Mouse (Mus musculus) hindbrain, embryonic 11.5 days (tissue): ENCODE measurements around the gene Nme2. TPM values are rescaled to one million over a fixed set of nuclear protein-coding genes. Genes with fewer than 3 reads are reported as not detected.

ENCODE experiments used
- ATAC-seq: fragments of 200-750 bp; cut with Nextera tagmentation; 2 replicates; pipeline ENCODE4 v1.8.0; 2017; ENCODE audit warnings: mild to moderate bottlenecking, moderate TSS enrichment, moderate library complexity; ENCODE audit not compliant: low FRiP score
- DNase-seq: peaks from one replicate; pipeline ENCODE4 v3.0.0-alpha.2; 2015; ENCODE audit warnings: low spot score
- H3K27ac ChIP-seq: fragments of 300-500 bp; sonication (generic); 2 replicates; pipeline ENCODE4 v1.5.1; 2014; ENCODE audit warnings: mild to moderate bottlenecking, low read depth, low read length
- H3K27me3 ChIP-seq: fragments of 300-500 bp; sonication (generic); 2 replicates; pipeline ENCODE4 v1.6.1; 2014; ENCODE audit warnings: mild to moderate bottlenecking, low read length, moderate library complexity, mixed read lengths; ENCODE audit not compliant: control insufficient read depth, insufficient read depth
- H3K36me3 ChIP-seq: fragments of 300-500 bp; sonication (generic); 2 replicates; pipeline ENCODE4 v1.6.1; 2014; ENCODE audit warnings: mild to moderate bottlenecking, low read length, moderate library complexity, mixed read lengths; ENCODE audit not compliant: control insufficient read depth, insufficient read depth
- H3K4me1 ChIP-seq: fragments of 300-500 bp; sonication (generic); replicated peaks from 2 replicates; pipeline ENCODE4 v1.6.1; 2014; ENCODE audit warnings: low read length, mixed read lengths; ENCODE audit not compliant: control insufficient read depth, insufficient read depth
- H3K4me2 ChIP-seq: fragments of 300-500 bp; sonication (generic); replicated peaks from 2 replicates; pipeline ENCODE4 v1.6.1; 2014; ENCODE audit warnings: mild to moderate bottlenecking, low read depth, low read length
- H3K4me3 ChIP-seq: fragments of 300-500 bp; sonication (generic); 2 replicates; pipeline ENCODE4 v1.5.1; 2014; ENCODE audit warnings: low read depth, low read length
- H3K9ac ChIP-seq: fragments of 300-500 bp; sonication (generic); 2 replicates; pipeline ENCODE4 v1.6.1; 2014; ENCODE audit warnings: low read depth, low read length
- H3K9me3 ChIP-seq: fragments of 300-500 bp; sonication (generic); 2 replicates; pipeline ENCODE4 v1.6.1; 2016; ENCODE audit warnings: low read length; ENCODE audit not compliant: control insufficient read depth
- WGBS: fragments of 180-500 bp; shearing (Covaris S2); extraction: QIAGEN DNeasy Blood & Tissue Kit; methylation state at CpG from one replicate; pipeline ENCODE4 v1.1.7; 2014; 5-methylcytosine and 5-hydroxymethylcytosine counted together
- polyA plus RNA-seq: library from polyadenylated mRNA; unstranded; fragments of >200 nt; fragmentation: Nextera tagmentation; extraction: Ambion mirVana; gene quantifications from 2 replicates; pipeline ENCODE4 v1.2.1, GENCODE M21; 2014

Nme2 gene
- 140 and 142 TPM in 2 replicates for polyA plus RNA-seq

GRCm38 (mm10) chr11:93956159-93956558, at the start of gene Nme2:
Nme2 (minus strand) TSS chr11:93956259.
- Histone ChIP-seq H3K27me3 (no peaks in the 10 kb centered on the region), H3K9me3 (no peaks in the 10 kb centered on the region), H3K36me3 (peaks cover 10% of the 10 kb centered on the region), H3K4me1 (peaks cover 3% of the 10 kb centered on the region; the same call in 1 of the 2 replicates), H3K9ac (peak within 1 kb of the TSS; percentile 73), H3K27ac (peak within 1 kb of the TSS; percentile 80), H3K4me3 (peak within 1 kb of the TSS; percentile 62), H3K4me2 (peak within 1 kb of the TSS; percentile 81)
- DNase-seq (no peak), ATAC-seq (peak; percentile 41)
- 6% methylated on average over 6 of the region's 6 CpGs for WGBS

- Histone ChIP-seq H3K36me3 (no peaks in the 10 kb centered on the region), H3K9me3 (no peaks in the 10 kb centered on the region), H3K4me1 (no peaks in the 10 kb centered on the region), H3K9ac (no peak overlapping the region), H3K27ac (no peak overlapping the region), H3K4me3 (no peak overlapping the region), H3K27me3 (no peaks in the 10 kb centered on the region), H3K4me2 (no peak overlapping the region)
- WGBS: 96% methylated on average over 2 of the region's 2 CpGs
- DNase-seq: no peak
- no peak for ATAC-seq
Measured at GRCm38 (mm10) chr11:94003346-94003745, 47.3 kb upstream of the Nme2 start.

GRCm38 (mm10) chr11:93999276-93999675, 43.2 kb upstream of the Nme2 start:
- DNase-seq (no peak), ATAC-seq (no peak)
- Histone ChIP-seq H3K36me3 (no peaks in the 10 kb centered on the region), H3K4me2 (no peak overlapping the region), H3K4me3 (no peak overlapping the region), H3K27me3 (no peaks in the 10 kb centered on the region), H3K27ac (no peak overlapping the region), H3K9me3 (no peaks in the 10 kb centered on the region), H3K4me1 (peaks cover 6% of the 10 kb centered on the region), H3K9ac (no peak overlapping the region)

GRCm38 (mm10) chr11:93997141-93997775, 41.2 kb upstream of the Nme2 start:
- Histone ChIP-seq H3K27me3 (no peaks in the 10 kb centered on the region), H3K9ac (peak overlapping the region; percentile 27; the same call in 1 of the 2 replicates), H3K4me2 (peak overlapping the region; percentile 76), H3K4me1 (peaks cover 6% of the 10 kb centered on the region), H3K36me3 (no peaks in the 10 kb centered on the region), H3K9me3 (no peaks in the 10 kb centered on the region), H3K27ac (no peak overlapping the region), H3K4me3 (peak overlapping the region; percentile 88)
- 37% methylated on average over 13 of the region's 13 CpGs for WGBS
- ATAC-seq (no peak), DNase-seq (peak; percentile 4)

GRCm38 (mm10) chr11:93996306-93997140, 40.5 kb upstream of the Nme2 start:
- H3K4me2 ChIP-seq: peak overlapping the region; percentile 76

GRCm38 (mm10) chr11:93995720-93996305, 39.8 kb upstream of the Nme2 start, which contains the start of gene Spag9:
Spag9 (plus strand) TSS chr11:93996091.
- H3K27me3 ChIP-seq: no peaks in the 10 kb centered on the region
- H3K9me3 ChIP-seq: no peaks in the 10 kb centered on the region
- DNase-seq (peak; percentile 99), ATAC-seq (peak; percentile 93)
- no peaks in the 10 kb centered on the region for H3K36me3 ChIP-seq
- peak within 1 kb of the TSS; percentile 88 for H3K4me3 ChIP-seq
- peak within 1 kb of the TSS; percentile 80 for H3K9ac ChIP-seq
- peak within 1 kb of the TSS; percentile 76 for H3K4me2 ChIP-seq
- WGBS: under 1% methylated on average over 47 of the region's 70 CpGs
- peaks cover 6% of the 10 kb centered on the region for H3K4me1 ChIP-seq
- H3K27ac ChIP-seq: peak within 1 kb of the TSS; percentile 90

More at GRCm38 (mm10) chr11:93996306-93997140, 40.5 kb upstream of the Nme2 start:
- under 1% methylated on average over 58 of the region's 58 CpGs for WGBS
- peak overlapping the region; percentile 90 for H3K27ac ChIP-seq
- H3K9me3 ChIP-seq: no peaks in the 10 kb centered on the region
- ATAC-seq (peak; percentile 72), DNase-seq (peak; percentile 71)
- H3K4me1 ChIP-seq: peaks cover 6% of the 10 kb centered on the region
- no peaks in the 10 kb centered on the region for H3K27me3 ChIP-seq
- H3K4me3 ChIP-seq: peak overlapping the region; percentile 88
- H3K36me3 ChIP-seq: no peaks in the 10 kb centered on the region
- peak overlapping the region; percentile 80 for H3K9ac ChIP-seq

- Histone ChIP-seq H3K9me3 (no peaks in the 10 kb centered on the region), H3K27ac (peak overlapping the region; percentile 90), H3K36me3 (no peaks in the 10 kb centered on the region), H3K4me2 (peak overlapping the region; percentile 56), H3K4me3 (peak overlapping the region; percentile 88), H3K27me3 (no peaks in the 10 kb centered on the region), H3K9ac (peak overlapping the region; percentile 74), H3K4me1 (peaks cover 6% of the 10 kb centered on the region)
- DNase-seq: no peak
- ATAC-seq: peak; percentile 52
- 8% methylated on average over 15 of the region's 15 CpGs for WGBS
Measured at GRCm38 (mm10) chr11:93995111-93995719, 39.2 kb upstream of the Nme2 start.

GRCm38 (mm10) chr11:93994531-93994930, 38.5 kb upstream of the Nme2 start:
- no peak overlapping the region for H3K4me3 ChIP-seq

More at GRCm38 (mm10) chr11:93994531-93994930, 38.5 kb upstream of the Nme2 start:
- H3K27ac ChIP-seq: no peak overlapping the region
- no peaks in the 10 kb centered on the region for H3K27me3 ChIP-seq
- H3K4me2 ChIP-seq: no peak overlapping the region
- WGBS: 67% methylated on average over 5 of the region's 5 CpGs
- ATAC-seq: no peak
- H3K36me3 ChIP-seq: no peaks in the 10 kb centered on the region
- H3K4me1 ChIP-seq: peaks cover 6% of the 10 kb centered on the region
- no peak overlapping the region; the same call in 1 of the 2 replicates for H3K9ac ChIP-seq
- DNase-seq: no peak
- H3K9me3 ChIP-seq: no peaks in the 10 kb centered on the region
